Comparison of ENCODE assay signal across 15 mouse cellular contexts in genomic region chr4:84388991-84389390, GRCm38 (mm10).
"Had no signal": no experiment of that assay in that cellular context is flagged by ENCODE, and none has a peak within 500 bp of the region (broad histone marks: within the 10 kb centered on the region; RNA-seq: fewer than 3 reads in every experiment).

No protein-coding gene starts in this region.

- H3K4me3 ChIP-seq: layer of hippocampus, adult 2 months; liver, embryonic 13.5 days; midbrain, embryonic 10.5 days had no signal

- H3K27me3 ChIP-seq: liver, embryonic 13.5 days had no signal

- DNase-seq: kidney, adult 18-20 months; kidney, adult 9 months; kidney, postnatal 14 days; layer of hippocampus, adult 9-11 months; liver, embryonic 13.5 days; lung, adult 2 months; lung, postnatal 14 days; lung, postnatal 4 days; midbrain, embryonic 14.5 days; right cerebral cortex, postnatal 4 days; thymus, postnatal 25 days had no signal

- H3K36me3 ChIP-seq: liver, embryonic 13.5 days; midbrain, embryonic 10.5 days had no signal

- H3K4me1 ChIP-seq: liver, embryonic 13.5 days had no signal

- ATAC-seq: inflammation-experienced regulatory T-cells, adult 6 months; intestine, embryonic 16.5 days had no signal

- H3K9me3 ChIP-seq: liver, embryonic 13.5 days; midbrain, embryonic 10.5 days had no signal
